Mouse (Mus musculus): ENCODE results near the gene C530025M09Rik. TPM values are rescaled to one million over a fixed set of nuclear protein-coding genes. Genes with fewer than 3 reads are reported as not detected.
A peak's percentile ranks its signal among the peaks of the same experiment; 100 is the strongest.

Gene C530025M09Rik
- 0.41 TPM in 1 of 2 replicates, not detected in the other for polyA plus RNA-seq (2016; fragmentation: Nextera tagmentation; extraction: Ambion mirVana)

GRCm38 (mm10) chr2:149830536-149831458 lies at the start of gene C530025M09Rik:
C530025M09Rik (minus strand) TSS chr2:149831213.
- DNase-seq (ENCODE audit: low spot score) = peak; percentile 69
- Histone ChIP-seq H3K27ac (peak within 1 kb of the TSS; percentile 86), H3K36me3 (no peaks in the 10 kb centered on the region), H3K4me3 (peak within 1 kb of the TSS; percentile 74), H3K9me3 (no peaks in the 10 kb centered on the region), H3K27me3 (ENCODE audit: insufficient read depth, poor library complexity, severe bottlenecking) (peaks cover 59% of the 10 kb centered on the region), H3K4me1 (replicated peaks) (peaks cover 28% of the 10 kb centered on the region)
- under 1% methylated on average over 82 of the region's 82 CpGs for WGBS

GRCm38 (mm10) chr2:149877954-149878353 lies 46.9 kb upstream of the C530025M09Rik start:
- H3K9me3 ChIP-seq = no peaks in the 10 kb centered on the region
- 79% methylated on average over 2 of the region's 2 CpGs for WGBS
- DNase-seq (ENCODE audit: low spot score) = no peak
- no peaks in the 10 kb centered on the region for H3K27me3 ChIP-seq (ENCODE audit: insufficient read depth, poor library complexity, severe bottlenecking)
- H3K4me1 ChIP-seq (replicated peaks) = no peaks in the 10 kb centered on the region
- H3K27ac ChIP-seq = no peak overlapping the region
- no peak overlapping the region for H3K4me3 ChIP-seq
- no peaks in the 10 kb centered on the region for H3K36me3 ChIP-seq

- no peak for DNase-seq (ENCODE audit: low spot score)
- no peaks in the 10 kb centered on the region for H3K4me1 ChIP-seq (replicated peaks)
- H3K36me3 ChIP-seq = no peaks in the 10 kb centered on the region
- 93% methylated on average over 3 of the region's 3 CpGs for WGBS
- H3K27ac ChIP-seq = no peak overlapping the region
- no peak overlapping the region for H3K4me3 ChIP-seq
- H3K9me3 ChIP-seq = no peaks in the 10 kb centered on the region
- no peaks in the 10 kb centered on the region for H3K27me3 ChIP-seq (ENCODE audit: insufficient read depth, poor library complexity, severe bottlenecking)
Measured at GRCm38 (mm10) chr2:149873346-149873745, 42.3 kb upstream of the C530025M09Rik start.

GRCm38 (mm10) chr2:149872496-149872895 lies 41.5 kb upstream of the C530025M09Rik start:
- 89% methylated on average over 4 of the region's 4 CpGs for whole genome bisulfite sequencing
- H3K4me1 ChIP-seq (replicated peaks) = no peaks in the 10 kb centered on the region
- no peaks in the 10 kb centered on the region for H3K36me3 ChIP-seq
- DNase-seq (ENCODE audit: low spot score) = no peak
- no peaks in the 10 kb centered on the region for H3K9me3 ChIP-seq
- H3K27me3 ChIP-seq (ENCODE audit: insufficient read depth, poor library complexity, severe bottlenecking) = no peaks in the 10 kb centered on the region
- H3K27ac ChIP-seq = no peak overlapping the region
- no peak overlapping the region for H3K4me3 ChIP-seq

- WGBS = 76% methylated on average over 2 of the region's 2 CpGs
Measured at GRCm38 (mm10) chr2:149870496-149870895, 39.5 kb upstream of the C530025M09Rik start.

GRCm38 (mm10) chr2:149865914-149866435 lies 35.0 kb upstream of the C530025M09Rik start:
- Histone ChIP-seq H3K36me3 (no peaks in the 10 kb centered on the region), H3K27ac (no peak overlapping the region), H3K27me3 (ENCODE audit: insufficient read depth, poor library complexity, severe bottlenecking) (no peaks in the 10 kb centered on the region), H3K9me3 (no peaks in the 10 kb centered on the region), H3K4me1 (replicated peaks) (no peaks in the 10 kb centered on the region), H3K4me3 (no peak overlapping the region)
- WGBS = 71% methylated on average over 5 of the region's 5 CpGs
- DNase-seq (ENCODE audit: low spot score) = no peak

More at GRCm38 (mm10) chr2:149870496-149870895, 39.5 kb upstream of the C530025M09Rik start:
- no peaks in the 10 kb centered on the region for H3K36me3 ChIP-seq
- no peaks in the 10 kb centered on the region for H3K4me1 ChIP-seq (replicated peaks)
- DNase-seq (ENCODE audit: low spot score) = no peak
- H3K9me3 ChIP-seq = no peaks in the 10 kb centered on the region
- H3K4me3 ChIP-seq = no peak overlapping the region
- no peak overlapping the region for H3K27ac ChIP-seq
- no peaks in the 10 kb centered on the region for H3K27me3 ChIP-seq (ENCODE audit: insufficient read depth, poor library complexity, severe bottlenecking)

- DNase-seq (ENCODE audit: low spot score) = no peak
- Histone ChIP-seq H3K9me3 (no peaks in the 10 kb centered on the region), H3K4me1 (replicated peaks) (no peaks in the 10 kb centered on the region), H3K36me3 (no peaks in the 10 kb centered on the region), H3K27ac (no peak overlapping the region), H3K27me3 (ENCODE audit: insufficient read depth, poor library complexity, severe bottlenecking) (no peaks in the 10 kb centered on the region), H3K4me3 (no peak overlapping the region)
- 90% methylated on average over 3 of the region's 3 CpGs for WGBS
Measured at GRCm38 (mm10) chr2:149861002-149861401, 30.0 kb upstream of the C530025M09Rik start.

- no peaks in the 10 kb centered on the region for H3K4me1 ChIP-seq (replicated peaks)
- H3K4me3 ChIP-seq = no peak overlapping the region
- H3K27me3 ChIP-seq (ENCODE audit: insufficient read depth, poor library complexity, severe bottlenecking) = no peaks in the 10 kb centered on the region
- no peaks in the 10 kb centered on the region for H3K9me3 ChIP-seq
- no peaks in the 10 kb centered on the region for H3K36me3 ChIP-seq
- DNase-seq (ENCODE audit: low spot score) = no peak
- H3K27ac ChIP-seq = no peak overlapping the region
- 72% methylated on average over 4 of the region's 4 CpGs for WGBS
Measured at GRCm38 (mm10) chr2:149848778-149849177, 17.8 kb upstream of the C530025M09Rik start.

GRCm38 (mm10) chr2:149844575-149844974 lies 13.6 kb upstream of the C530025M09Rik start:
- 78% methylated on average over 2 of the region's 2 CpGs for WGBS

GRCm38 (mm10) chr2:149839666-149840065 lies 8.7 kb upstream of the C530025M09Rik start:
- Histone ChIP-seq H3K27ac (no peak overlapping the region), H3K27me3 (ENCODE audit: insufficient read depth, poor library complexity, severe bottlenecking) (no peaks in the 10 kb centered on the region), H3K9me3 (no peaks in the 10 kb centered on the region), H3K36me3 (no peaks in the 10 kb centered on the region), H3K4me1 (replicated peaks) (no peaks in the 10 kb centered on the region), H3K4me3 (no peak overlapping the region)
- 89% methylated on average over 2 of the region's 2 CpGs for WGBS
- no peak for DNase-seq (ENCODE audit: low spot score)

More at GRCm38 (mm10) chr2:149844575-149844974, 13.6 kb upstream of the C530025M09Rik start:
- H3K27me3 ChIP-seq (ENCODE audit: insufficient read depth, poor library complexity, severe bottlenecking) = no peaks in the 10 kb centered on the region
- no peak overlapping the region for H3K4me3 ChIP-seq
- no peaks in the 10 kb centered on the region for H3K9me3 ChIP-seq
- no peak overlapping the region for H3K27ac ChIP-seq
- no peaks in the 10 kb centered on the region for H3K4me1 ChIP-seq (replicated peaks)
- H3K36me3 ChIP-seq = no peaks in the 10 kb centered on the region
- DNase-seq (ENCODE audit: low spot score) = no peak

- Histone ChIP-seq H3K4me3 (no peak overlapping the region), H3K9me3 (no peaks in the 10 kb centered on the region), H3K36me3 (no peaks in the 10 kb centered on the region), H3K27me3 (ENCODE audit: insufficient read depth, poor library complexity, severe bottlenecking) (peaks cover 24% of the 10 kb centered on the region), H3K4me1 (replicated peaks) (peaks cover 10% of the 10 kb centered on the region), H3K27ac (no peak overlapping the region)
- DNase-seq (ENCODE audit: low spot score) = no peak
- 82% methylated on average over 2 of the region's 2 CpGs for WGBS
Measured at GRCm38 (mm10) chr2:149836471-149837135, 5.6 kb upstream of the C530025M09Rik start.

- WGBS = 89% methylated on average over 1 of the region's 1 CpGs
- H3K27ac ChIP-seq = no peak overlapping the region
- H3K27me3 ChIP-seq (ENCODE audit: insufficient read depth, poor library complexity, severe bottlenecking) = peaks cover 39% of the 10 kb centered on the region
- peaks cover 25% of the 10 kb centered on the region for H3K4me1 ChIP-seq (replicated peaks)
- H3K36me3 ChIP-seq = no peaks in the 10 kb centered on the region
- DNase-seq (ENCODE audit: low spot score) = no peak
- H3K9me3 ChIP-seq = no peaks in the 10 kb centered on the region
- H3K4me3 ChIP-seq = no peak overlapping the region
Measured at GRCm38 (mm10) chr2:149835091-149835490, 4.1 kb upstream of the C530025M09Rik start.

- no peak overlapping the region for H3K27ac ChIP-seq
- peak overlapping the region; percentile 74 for H3K4me3 ChIP-seq
- peaks cover 28% of the 10 kb centered on the region for H3K4me1 ChIP-seq (replicated peaks)
- no peaks in the 10 kb centered on the region for H3K9me3 ChIP-seq
- H3K27me3 ChIP-seq (ENCODE audit: insufficient read depth, poor library complexity, severe bottlenecking) = peaks cover 59% of the 10 kb centered on the region
- no peak for DNase-seq (ENCODE audit: low spot score)
- no peaks in the 10 kb centered on the region for H3K36me3 ChIP-seq
- 5% methylated on average over 5 of the region's 5 CpGs for WGBS
Measured at GRCm38 (mm10) chr2:149832301-149832700, 1.3 kb upstream of the C530025M09Rik start.
